Mouse (Mus musculus) gastrocnemius, postnatal 36 days (tissue): ENCODE measurements around the gene Slc3a2. TPM values are rescaled to one million over a fixed set of nuclear protein-coding genes. Genes with fewer than 3 reads are reported as not detected.
A peak's percentile ranks its signal among the peaks of the same experiment; 100 is the strongest.
"Not testable (repeated sequence)": the region's sequence is repeated elsewhere in the genome, so short reads cannot be mapped to it uniquely, and the experiment has no call there.

Source experiments
- DNase-seq, 2 experiments: peaks; one replicate each; pipeline ENCODE4 v3.0.0; 2022
- intact Hi-C: fragments of 180-260 bp; cut with DNase I; formaldehyde crosslinking; loops from one replicate; pipeline ENCODE4 v1.15.1; 2025
- total RNA-seq, 2 experiments: library from RNA; stranded (reverse); gene quantifications; 2 replicates each; pipeline ENCODE4 v1.2.3; 2021

The Slc3a2 gene
- total RNA-seq, 2 experiments from 2014 or later, result 27.9 to 30.0 TPM

DNA sequence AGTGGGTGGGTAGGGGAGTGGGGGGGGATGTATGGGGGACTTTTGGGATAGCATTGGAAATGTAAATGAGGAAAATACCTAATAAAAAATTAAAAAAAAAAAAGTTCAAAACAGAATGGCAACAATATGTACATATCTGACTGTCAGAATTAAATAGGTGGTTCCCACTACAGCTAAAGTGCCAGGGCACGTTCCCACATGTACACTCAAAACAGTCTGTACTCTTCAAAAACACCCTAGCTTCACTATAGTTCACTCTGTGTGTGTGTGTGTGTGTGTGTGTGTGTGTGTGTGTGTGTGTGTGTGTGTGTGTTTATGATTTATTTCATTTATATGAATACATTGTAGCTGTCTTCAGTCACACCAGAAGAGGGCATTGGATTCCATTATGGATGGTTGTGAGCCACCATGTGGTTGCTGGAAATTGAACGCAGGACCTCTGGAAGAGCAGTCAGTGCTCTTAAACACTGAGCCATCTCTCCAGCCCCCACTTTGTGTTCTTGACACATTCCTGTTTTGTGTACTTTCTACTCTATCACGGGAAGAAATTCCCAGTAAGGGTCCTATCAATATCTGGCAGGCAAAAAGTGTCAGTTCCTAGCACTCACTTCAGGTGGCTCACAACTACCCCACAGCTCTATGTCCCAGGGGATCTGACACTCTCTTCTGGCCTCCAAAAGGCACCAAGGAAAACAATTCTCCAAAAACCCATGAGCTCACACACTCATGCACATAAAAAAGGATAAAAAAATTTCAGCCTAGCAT is 5.3 kb upstream of the Slc3a2 start:
- intact Hi-C loops, DNase-seq: not testable (repeated sequence)

DNA sequence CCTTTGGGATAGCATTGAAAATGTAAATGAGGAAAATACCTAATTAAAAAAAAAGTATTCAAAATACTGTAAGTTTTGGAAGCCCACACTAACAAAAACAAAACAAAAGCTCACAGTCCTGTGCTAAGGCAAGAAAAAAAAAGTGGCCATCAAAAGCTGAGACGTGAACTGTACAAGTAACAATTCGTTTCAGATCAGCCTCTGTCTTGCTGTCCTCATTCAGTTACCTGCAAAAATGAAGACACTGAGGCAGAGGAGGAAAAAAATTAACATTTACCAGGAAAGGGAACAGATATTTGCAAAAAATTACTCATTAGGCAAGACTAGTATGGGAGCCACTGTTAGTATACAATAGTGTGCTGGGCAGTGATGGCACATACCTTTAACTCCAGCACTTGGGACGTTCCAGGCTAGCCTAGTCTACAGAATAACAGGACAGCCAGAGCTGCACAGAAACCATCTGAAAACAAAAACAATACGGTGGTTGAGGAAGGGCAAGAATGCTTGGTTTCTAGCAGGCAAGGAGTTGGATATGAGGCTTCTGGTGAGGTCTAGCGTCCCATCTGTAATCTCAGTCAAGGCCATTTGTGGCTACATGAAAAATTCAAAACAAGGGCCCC is 4.4 kb upstream of the Slc3a2 start:
- no peak for DNase-seq
- intact Hi-C loops, result no loop called here

DNA sequence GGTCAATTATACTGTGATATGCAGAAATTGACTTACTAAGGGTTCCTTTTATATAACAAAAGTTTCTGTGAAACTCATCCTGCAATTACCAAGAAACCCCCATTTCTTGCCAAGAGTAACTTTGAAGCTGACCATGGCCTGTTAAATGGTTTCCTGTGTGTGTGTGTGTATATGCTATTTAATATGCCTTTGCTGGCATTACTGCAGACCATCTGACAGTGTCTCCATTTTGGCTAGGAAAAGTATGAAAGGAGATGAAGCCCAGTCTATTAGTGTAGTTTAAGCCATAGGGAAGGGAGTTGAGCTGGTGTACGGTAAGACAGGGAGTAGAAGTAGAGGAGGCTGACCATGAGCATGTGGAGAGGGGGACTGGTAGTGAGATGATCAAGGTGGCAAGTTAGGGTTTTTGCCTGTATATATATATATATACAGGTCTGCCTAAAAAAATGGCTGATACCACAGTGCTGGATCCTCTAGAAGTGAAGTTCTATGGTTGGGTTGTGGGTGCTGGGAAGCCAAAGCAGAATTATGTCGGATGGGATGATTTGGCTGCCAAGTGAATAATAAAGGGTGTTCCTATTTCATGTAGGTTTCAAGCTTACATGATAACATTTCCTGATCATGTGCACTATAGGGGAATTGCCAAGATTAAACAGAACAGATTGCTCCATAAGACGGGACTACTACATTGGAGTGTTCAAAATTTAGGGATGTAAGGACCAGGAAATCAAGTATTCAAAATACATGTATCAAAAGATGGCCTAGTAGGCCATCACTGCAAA is 3.6 kb upstream of the Slc3a2 start:
- DNase-seq, result no peak
- intact Hi-C loops, result no loop called here

DNA sequence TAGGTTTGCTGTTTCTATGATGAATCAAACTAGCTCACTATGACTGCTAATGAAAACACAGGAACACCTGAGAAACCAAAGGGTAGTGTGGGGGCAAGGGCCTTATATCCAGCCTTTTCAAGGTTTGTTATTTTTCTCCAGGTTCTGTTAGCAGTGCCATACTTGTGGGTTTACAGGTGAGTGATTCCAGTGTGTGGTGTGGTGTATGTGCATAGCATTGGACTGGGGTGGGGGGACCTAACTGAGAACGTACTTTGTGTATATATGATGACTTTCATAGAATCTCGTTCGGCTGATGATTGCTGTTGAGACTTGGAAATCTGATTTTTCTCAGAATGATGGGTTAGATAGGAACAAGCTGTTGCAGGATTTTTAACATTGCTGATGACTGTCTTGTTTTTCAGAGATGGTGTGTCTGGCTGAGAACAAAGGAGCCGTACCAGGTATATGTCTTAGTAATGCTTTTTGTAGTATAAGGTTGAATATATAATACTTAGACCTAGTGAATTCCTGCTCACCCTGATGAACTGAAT is 2.0 kb upstream of the Slc3a2 start:
- intact Hi-C loops, result no loop called here

DNA sequence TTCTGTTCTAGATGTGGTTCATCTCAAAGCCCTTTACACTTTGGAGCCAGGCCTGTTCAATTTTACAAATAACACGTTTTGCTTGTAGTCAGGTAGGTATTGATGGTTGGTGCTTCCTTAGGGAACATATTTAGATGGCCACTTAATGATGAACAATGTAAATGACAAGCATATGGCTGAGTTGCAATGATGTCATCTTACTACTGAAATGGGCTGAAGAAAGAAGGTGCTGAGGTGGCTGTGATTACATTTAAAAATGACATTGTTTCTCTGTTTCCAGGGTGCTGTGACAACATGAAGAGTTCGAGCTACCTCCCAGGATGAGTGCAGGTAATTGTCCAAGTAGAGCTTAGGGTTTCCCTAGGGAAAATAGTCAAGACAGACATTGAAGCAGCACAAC is 1.2 kb upstream of the Slc3a2 start:
- DNase-seq, result no peak
- intact Hi-C loops, result no loop called here

More for the DNA sequence above, 2.0 kb upstream of the Slc3a2 start:
- DNase-seq, result no peak

DNA sequence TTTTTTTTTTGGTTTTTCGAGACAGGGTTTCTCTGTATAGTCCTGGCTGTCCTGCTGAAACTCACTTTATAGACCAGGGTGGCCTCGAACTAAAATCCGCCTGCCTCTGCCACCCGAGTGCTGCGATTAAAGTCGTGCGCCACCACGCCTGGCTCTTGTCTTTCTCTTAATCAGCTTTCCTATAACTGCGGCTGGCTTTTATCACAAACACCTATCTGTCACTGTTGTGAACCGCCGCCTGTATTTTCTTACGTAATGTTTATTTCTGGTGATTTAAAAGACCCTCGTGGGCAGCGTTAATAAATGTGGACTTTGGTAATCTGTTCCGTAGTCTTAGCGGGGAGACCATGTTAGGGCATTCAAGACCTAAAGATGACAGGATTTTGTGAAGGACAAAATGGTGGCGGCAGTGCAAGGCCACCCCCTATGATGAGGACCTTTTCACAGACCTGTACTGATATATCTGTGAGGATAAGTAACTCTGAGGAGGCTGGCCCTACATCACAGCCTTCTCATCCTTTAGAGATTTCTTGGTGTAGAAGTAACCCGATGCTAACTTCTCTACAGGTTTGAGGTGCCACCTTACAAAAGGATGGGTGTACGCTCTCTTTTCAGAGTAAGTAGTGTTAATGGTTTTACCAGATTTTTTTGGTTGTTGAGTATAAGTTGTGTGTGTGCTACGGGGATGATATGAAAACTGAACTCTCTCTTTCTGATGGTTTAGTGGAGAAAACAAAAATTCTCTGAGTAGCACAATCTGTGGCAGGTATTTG is 591 bp upstream of the Slc3a2 start:
- intact Hi-C loops, result no loop called here
- no peak for DNase-seq

DNA sequence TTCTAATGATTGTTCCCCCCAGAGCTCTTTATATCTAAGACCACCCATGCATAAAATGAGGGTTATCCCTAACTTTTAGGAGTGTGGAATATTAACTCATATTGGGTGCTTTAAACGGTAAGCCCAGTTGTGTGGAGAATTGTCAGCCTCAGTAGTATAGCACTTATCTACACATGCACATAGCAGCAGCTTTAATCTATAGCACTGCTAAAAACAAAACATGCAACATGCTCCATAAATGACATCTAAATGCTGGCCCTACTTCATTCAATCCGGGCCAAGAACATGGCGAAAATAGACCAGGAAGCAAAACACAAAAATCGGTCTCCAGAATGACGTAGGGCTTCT is 636 bp downstream of the Slc3a2 start:
- intact Hi-C loops, result no loop called here
- no peak for DNase-seq

DNA sequence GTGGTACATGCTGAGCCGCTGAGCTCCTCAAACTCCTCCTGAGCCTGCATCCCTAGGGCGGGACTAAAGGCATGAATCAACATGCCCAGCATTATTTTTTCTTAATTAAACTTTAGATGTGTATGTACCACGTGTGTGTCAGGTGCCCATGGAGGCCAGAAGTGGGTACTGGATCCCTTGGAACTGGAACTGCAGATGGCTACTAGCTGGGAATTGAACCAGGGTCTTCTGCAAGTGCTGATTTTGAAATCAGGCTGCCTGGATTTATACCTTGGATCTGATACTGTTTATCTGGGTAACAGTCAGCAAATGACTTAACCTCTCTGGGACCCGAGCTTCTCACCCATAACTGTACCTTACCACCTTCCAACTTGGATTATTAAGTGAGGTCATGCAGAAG is 1.1 kb downstream of the Slc3a2 start:
- DNase-seq, result no peak
- intact Hi-C loops, result no loop called here

DNA sequence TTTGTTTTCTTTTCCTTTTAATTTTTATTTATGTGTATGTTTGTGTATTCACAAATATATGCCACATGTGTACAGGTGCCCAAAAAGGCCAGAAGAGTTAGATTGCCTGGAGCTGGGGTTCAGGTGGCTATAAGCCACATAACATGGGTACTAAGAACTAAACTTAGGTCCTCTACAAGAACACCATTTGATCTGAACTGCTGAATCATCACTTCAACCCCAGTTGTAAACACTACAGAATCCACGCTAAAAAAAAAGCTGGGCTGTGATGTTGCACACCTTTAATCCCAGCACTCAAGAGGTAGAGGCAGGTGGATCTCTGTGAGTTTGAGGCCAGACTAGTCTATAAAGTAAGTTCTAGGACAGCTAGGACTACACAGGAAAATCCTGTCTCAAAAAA is 1.8 kb downstream of the Slc3a2 start:
- intact Hi-C loops, result no loop called here
- no peak for DNase-seq

DNA sequence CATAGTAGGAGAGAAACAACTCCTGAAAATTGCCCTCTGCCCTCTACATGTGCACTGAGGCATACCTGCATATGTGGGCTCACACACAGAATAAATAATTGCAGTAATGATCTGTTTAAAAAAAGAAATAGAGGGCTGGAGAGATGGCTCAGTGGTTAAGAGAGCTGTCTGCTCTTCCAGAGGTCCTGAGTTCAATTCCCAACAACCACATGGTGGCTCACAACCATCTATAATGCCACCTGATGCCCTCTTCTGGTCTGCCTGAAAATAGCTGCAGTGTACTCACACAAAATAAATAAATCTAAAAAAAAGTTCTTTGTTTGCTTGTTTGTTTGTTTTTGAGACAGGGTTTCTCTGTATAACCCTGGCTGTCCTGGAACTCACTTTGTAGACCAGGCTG is 4.1 kb downstream of the Slc3a2 start:
- intact Hi-C loops, result loop anchor here (10.0 kb wide), 1 partner anchor 396 kb away; no protein-coding TSS in a partner anchor
- DNase-seq, result not testable (repeated sequence)

DNA sequence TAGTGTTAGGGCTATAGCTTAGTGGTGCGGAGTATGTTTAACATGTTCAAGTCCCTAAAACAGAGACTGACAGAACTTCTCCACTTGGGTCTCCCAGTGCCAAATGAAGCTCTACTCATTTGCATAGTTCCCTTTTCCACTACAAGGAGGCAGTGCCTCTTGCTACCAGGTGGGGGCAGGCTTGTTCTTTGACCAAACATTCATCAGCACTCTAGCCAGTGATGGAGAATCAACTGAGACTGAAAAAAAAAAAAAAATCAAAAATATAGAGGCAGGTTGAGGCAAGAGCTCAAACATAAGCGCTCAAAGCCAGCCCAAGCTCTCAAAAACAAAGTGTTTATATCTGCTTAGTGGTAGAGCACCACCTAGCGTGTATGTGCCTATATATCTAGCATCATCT is 4.8 kb downstream of the Slc3a2 start:
- intact Hi-C loops, result loop anchor here (10.0 kb wide), 1 partner anchor 396 kb away; no protein-coding TSS in a partner anchor
- peak in 1 of 2 experiments; percentile 28 for DNase-seq

DNA sequence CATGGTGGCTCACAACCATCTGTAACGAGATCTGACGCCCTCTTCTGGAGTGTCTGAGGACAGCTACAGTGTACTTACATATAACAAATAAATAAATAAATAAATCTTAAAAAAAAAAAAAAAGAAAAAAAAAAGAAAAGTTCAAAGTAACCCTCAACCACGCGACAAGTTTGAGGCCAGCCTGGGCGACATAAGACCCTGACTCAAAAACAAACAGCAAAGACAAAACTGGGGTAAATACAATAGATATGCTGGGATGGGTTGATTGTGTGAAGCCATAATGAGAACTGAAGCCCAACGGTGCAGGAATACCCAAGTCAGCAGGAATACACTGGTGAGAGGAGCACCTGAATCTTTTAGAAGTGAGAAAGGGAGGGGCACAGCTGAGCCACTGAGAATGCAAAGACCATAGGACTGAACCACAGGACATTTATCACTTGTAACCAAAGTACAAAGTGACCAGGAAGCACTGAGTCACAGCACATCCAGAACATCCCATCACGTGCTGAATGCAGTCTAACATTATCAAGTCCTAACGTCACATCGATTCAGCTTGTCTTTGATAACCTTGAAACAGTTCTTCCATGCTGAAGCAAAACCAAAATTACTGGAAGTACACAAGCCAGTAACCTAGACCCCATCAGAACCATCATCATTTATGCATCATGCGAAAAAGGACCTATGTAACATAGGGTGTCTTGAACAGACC is 6.2 kb downstream of the Slc3a2 start:
- DNase-seq, result no peak
- intact Hi-C loops, result loop anchor here (10.0 kb wide), 1 partner anchor 398 kb away; no protein-coding TSS in a partner anchor

DNA sequence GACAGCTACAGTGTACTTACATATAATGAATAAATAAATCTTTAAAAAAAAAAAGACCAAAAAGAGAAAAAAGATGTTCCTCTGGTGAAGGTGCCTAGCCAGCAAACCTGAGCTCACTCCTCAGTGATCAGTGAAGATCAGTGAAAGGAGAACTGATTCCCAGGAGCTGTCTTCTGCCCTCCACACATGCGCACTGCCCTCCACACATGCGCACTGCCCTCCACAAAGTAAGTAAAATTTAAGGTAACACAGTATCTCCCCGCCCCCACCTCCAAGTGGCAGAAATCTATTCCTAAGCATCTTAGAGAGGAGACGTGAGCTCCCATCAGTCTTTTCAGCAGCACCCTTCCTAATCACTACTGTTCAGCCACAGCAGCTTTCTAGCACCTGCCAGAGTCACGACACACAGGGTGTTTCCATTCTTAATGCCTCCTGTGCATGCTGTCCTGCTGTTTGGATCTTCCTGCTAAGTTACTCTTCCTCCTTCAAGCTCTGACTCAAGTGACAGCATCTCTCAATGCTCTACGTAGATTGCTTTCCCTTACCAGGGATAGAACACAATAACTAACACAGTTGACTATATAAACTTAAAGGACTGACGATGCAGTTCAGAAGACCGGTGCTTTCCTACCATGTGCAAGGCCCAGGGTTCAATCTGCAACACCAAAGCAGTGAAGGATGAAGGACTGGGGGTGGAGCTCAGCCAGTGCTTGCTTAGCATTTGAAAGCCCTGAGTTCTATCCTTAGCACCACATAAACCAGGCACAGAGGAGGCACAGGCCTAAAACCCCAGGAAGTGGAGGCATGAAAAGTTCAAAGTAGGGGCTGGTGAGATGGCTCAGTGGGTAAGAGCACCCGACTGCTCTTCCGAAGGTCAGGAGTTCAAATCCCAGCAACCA is 7.1 kb downstream of the Slc3a2 start:
- intact Hi-C loops, result loop anchor here (10.0 kb wide), 1 partner anchor 399 kb away; no protein-coding TSS in a partner anchor
- no peak for DNase-seq

DNA sequence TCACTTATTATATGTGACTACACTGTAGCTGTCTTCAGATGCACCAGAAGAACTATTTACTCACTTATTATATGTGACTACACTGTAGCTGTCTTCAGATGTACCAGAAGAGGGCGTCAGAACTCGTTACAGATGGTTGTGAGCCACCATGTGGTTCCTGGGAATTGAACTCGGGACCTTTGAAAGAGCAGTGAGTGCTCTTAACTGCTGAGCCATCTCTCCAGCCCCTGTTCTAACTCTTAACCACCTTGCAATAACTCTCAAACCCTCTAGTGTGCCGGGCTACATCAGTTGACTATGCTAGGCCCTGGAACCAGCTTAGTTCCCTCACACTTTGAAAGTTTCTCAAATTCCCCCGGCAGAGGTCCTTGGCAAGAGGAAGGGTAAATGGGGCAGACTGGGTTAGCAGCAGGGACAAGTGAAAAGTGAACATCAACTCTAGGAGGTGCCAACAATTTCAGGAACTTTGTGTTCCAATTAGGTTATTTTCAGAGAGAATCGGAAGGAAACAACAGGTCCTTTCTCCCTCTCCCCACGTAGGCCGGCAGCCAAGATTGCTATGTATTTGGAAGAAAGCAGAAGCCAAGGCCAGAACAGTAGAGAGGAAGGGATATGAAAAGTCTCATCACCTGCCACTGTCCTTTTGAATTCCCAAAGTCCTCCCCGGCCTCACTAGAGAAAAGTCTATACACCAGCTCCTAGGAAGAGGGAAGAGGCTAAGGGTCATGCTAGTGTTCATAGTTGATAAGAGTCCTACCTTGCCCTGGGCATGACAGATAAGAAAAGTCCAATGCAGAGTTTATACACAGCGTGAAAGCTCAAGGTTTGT is 8.3 kb downstream of the Slc3a2 start:
- DNase-seq, result no peak
- intact Hi-C loops, result loop anchor here (10.0 kb wide), 1 partner anchor 400 kb away; no protein-coding TSS in a partner anchor

DNA sequence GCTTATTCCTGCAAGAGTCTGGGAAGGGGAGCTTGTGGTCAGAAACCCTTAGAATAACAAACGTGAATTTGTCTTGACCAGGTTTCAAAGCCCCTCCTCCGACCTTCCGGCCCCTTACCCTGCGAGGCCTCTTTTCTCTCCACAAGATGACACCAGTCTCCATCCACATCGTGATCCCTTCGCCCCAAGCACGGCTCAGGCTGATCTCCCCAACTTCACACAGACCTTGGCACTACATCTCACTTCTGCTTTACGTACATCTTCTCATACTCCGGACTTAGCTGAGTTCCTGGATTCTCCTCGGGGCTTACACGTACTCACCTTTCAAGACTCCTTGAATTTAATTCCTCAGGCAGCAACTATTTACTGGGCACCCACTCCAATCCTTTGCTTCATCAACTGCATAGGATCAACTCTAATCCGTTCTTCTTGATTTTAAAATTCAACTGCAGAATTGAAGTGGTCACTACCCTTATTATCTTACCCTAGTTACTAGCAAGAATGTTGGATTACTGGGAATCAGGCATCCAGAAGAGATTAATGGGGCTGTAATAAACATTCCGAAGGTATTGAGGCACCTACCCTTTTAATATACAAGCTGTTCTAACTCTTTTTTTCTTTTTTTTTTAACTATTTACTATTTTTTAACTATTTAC is 9.0 kb downstream of the Slc3a2 start:
- intact Hi-C loops, result loop anchor here (10.0 kb wide), 1 partner anchor 401 kb away; no protein-coding TSS in a partner anchor
- DNase-seq, result no peak

DNA sequence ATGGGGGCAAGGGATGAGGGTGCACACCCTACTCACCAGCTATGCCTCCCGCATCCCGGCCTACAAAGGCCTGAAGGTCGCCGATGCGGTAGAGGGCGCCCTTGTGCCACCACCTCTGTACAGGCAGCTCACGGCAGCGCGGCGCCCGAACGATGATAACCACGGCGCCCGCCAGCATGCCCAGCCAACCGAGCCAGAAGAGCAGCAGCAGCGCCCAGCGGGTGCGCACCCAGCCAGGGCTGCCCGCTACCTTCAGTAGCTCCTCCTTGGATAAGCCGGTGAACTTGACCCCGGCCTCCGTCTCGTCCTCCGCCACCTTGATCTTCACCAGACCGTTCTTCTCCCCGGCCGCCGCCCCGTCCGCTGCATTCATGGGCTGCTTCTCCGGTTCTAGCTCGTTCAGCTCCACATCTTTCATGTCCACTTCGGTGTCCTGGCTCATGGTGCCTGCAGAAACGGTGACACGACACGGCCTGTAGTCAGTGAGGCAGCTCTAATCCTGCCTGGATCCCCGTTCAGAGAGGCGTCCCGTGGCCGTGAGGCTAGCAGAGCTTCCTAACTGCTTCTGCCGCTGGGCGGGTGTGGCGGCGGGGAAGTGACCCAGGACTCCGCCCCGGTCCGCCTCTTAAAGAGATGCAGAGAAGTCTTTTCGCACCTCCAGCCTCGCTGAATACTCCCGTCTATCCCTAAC is 9.7 kb downstream of the Slc3a2 start:
- intact Hi-C loops, result loop anchor here (10.0 kb wide), 1 partner anchor 401 kb away; no protein-coding TSS in a partner anchor
- DNase-seq, result peak; percentile 90 to 91
